Mouse (Mus musculus) G1E (cell line): ENCODE measurements around the gene Prkcd.
A peak's percentile ranks its signal among the peaks of the same experiment; 100 is the strongest.

Experiments
- CTCF ChIP-seq: IDR thresholded peaks from 2 replicates; pipeline ENCODE4 v1.5.1; 2012; ENCODE audit warnings: low read depth, low read length, inconsistent platforms, mixed read lengths
- GATA1 ChIP-seq: IDR thresholded peaks from 2 replicates; pipeline ENCODE4 v1.6.1; 2012; ENCODE audit warnings: borderline replicate concordance, low read length, inconsistent platforms, mixed read lengths
- GATA2 ChIP-seq: IDR thresholded peaks from 2 replicates; pipeline ENCODE4 v1.6.1; 2012; ENCODE audit warnings: low read depth, low read length, inconsistent platforms, borderline replicate concordance
- POLR2AphosphoS5 ChIP-seq: IDR thresholded peaks from 2 replicates; pipeline ENCODE4 v1.6.1; 2012; ENCODE audit warnings: low read depth, low read length, inconsistent platforms; ENCODE audit not compliant: insufficient replicate concordance
- TAL1 ChIP-seq: conservative IDR thresholded peaks from 2 replicates; pipeline ENCODE4 v1.6.1; 2012; ENCODE audit warnings: low read depth, low read length, inconsistent platforms, mixed read lengths

GRCm38 (mm10) chr14:30619982-30620578, 5.9 kb downstream of the Prkcd start:
- TF ChIP-seq CTCF (no peak), TAL1 (0 out of 2 replicates have a peak, but pooled peaks have one; percentile 20), GATA2 (no peak), GATA1 (no peak), POLR2AphosphoS5 (no peak)
